Mouse (Mus musculus): ENCODE data around the gene Gm2056. TPM values are rescaled to one million over a fixed set of nuclear protein-coding genes. Genes with fewer than 3 reads are reported as not detected.

The Gm2056 gene
- polyA plus RNA-seq, 1 experiment from 2014 or later, result not detected

Other genes starting within 250 kb of the Gm2056 start
- gene Gm21936, start 231.5 kb upstream of the Gm2056 start, polyA plus RNA-seq (2015; fragmentation: Nextera tagmentation; extraction: Ambion mirVana), result not detected in 2 replicates
- gene BB287469, start 210.4 kb upstream of the Gm2056 start, polyA plus RNA-seq (2015; fragmentation: Nextera tagmentation; extraction: Ambion mirVana), result not detected in 2 replicates
- not detected in 2 replicates for gene Gm2001, start 184.7 kb upstream of the Gm2056 start, polyA plus RNA-seq (2015; fragmentation: Nextera tagmentation; extraction: Ambion mirVana)
- 0.13 TPM in 1 of 2 replicates, not detected in the other for gene Gm2016, start 152.9 kb upstream of the Gm2056 start, polyA plus RNA-seq (2015; fragmentation: Nextera tagmentation; extraction: Ambion mirVana)
- not detected in 2 replicates for gene Gm2022, start 131.6 kb upstream of the Gm2056 start, polyA plus RNA-seq (2015; fragmentation: Nextera tagmentation; extraction: Ambion mirVana)
- not detected in 2 replicates for gene Gm2035, start 107.1 kb upstream of the Gm2056 start, polyA plus RNA-seq (2015; fragmentation: Nextera tagmentation; extraction: Ambion mirVana)
- not detected in 2 replicates for gene Gm2042, start 72.9 kb upstream of the Gm2056 start, polyA plus RNA-seq (2015; fragmentation: Nextera tagmentation; extraction: Ambion mirVana)
- not detected in 2 replicates for gene Gm2075, start 15.2 kb upstream of the Gm2056 start, polyA plus RNA-seq (2015; fragmentation: Nextera tagmentation; extraction: Ambion mirVana)
- gene Gm6803, start 8.2 kb upstream of the Gm2056 start, polyA plus RNA-seq (2015; fragmentation: Nextera tagmentation; extraction: Ambion mirVana), result not detected in 2 replicates
- not detected in 2 replicates for gene Gm16368, start 56.7 kb downstream of the Gm2056 start, polyA plus RNA-seq (2015; fragmentation: Nextera tagmentation; extraction: Ambion mirVana)
- gene Gm10436, start 155.1 kb downstream of the Gm2056 start, polyA plus RNA-seq (2015; fragmentation: Nextera tagmentation; extraction: Ambion mirVana), result 0.14 TPM in 1 of 2 replicates, not detected in the other
- gene Gm8332, start 223.1 kb downstream of the Gm2056 start, polyA plus RNA-seq (2015; fragmentation: Nextera tagmentation; extraction: Ambion mirVana), result not detected in 2 replicates
- 0.24 TPM in 2 replicates for gene Gm5662, start 247.5 kb downstream of the Gm2056 start, polyA plus RNA-seq (2015; fragmentation: Nextera tagmentation; extraction: Ambion mirVana)